Mouse (Mus musculus): ENCODE results near the gene Smc3. TPM values are rescaled to one million over a fixed set of nuclear protein-coding genes. Genes with fewer than 3 reads are reported as not detected.
"Not testable (repeated sequence)": the region's sequence is repeated elsewhere in the genome, so short reads cannot be mapped to it uniquely, and the experiment has no call there.

Smc3 gene
- polyA plus RNA-seq, 1 experiment from 2014 or later = 78.8 TPM

GRCm38 (mm10) chr19:53573151-53573550, 27.0 kb upstream of the Smc3 start:
- WGBS = 80% methylated on average over 3 of the region's 3 CpGs

GRCm38 (mm10) chr19:53574131-53574530, 26.1 kb upstream of the Smc3 start:
- WGBS = 70% methylated on average over 8 of the region's 8 CpGs
- no peak for ATAC-seq (ENCODE audit: insufficient number of reproducible peaks, insufficient read depth, low FRiP score, low read depth)
- peaks cover 10% of the 10 kb centered on the region; the same call in 1 of the 2 replicates for H3K4me1 ChIP-seq (ENCODE audit: control insufficient read depth, insufficient read depth, low read length)

More at GRCm38 (mm10) chr19:53573151-53573550, 27.0 kb upstream of the Smc3 start:
- ATAC-seq (ENCODE audit: insufficient number of reproducible peaks, insufficient read depth, low FRiP score, low read depth) = no peak
- H3K9ac ChIP-seq (replicated peaks; ENCODE audit: low read depth, low read length) = no peak overlapping the region
- H3K36me3 ChIP-seq (ENCODE audit: control insufficient read depth, insufficient read depth, low read length) = no peaks in the 10 kb centered on the region
- no peak overlapping the region for H3K4me2 ChIP-seq (replicated peaks; ENCODE audit: low read depth, low read length)
- no peaks in the 10 kb centered on the region for H3K9me3 ChIP-seq (ENCODE audit: control insufficient read depth, low read depth, low read length)
- no peak overlapping the region for H3K27ac ChIP-seq (ENCODE audit: low read length)
- no peaks in the 10 kb centered on the region for H3K27me3 ChIP-seq (ENCODE audit: control insufficient read depth, insufficient read depth, low read length)
- no peak overlapping the region for H3K4me3 ChIP-seq (ENCODE audit: low read depth, low read length)
- peaks cover 8% of the 10 kb centered on the region; the same call in 1 of the 2 replicates for H3K4me1 ChIP-seq (ENCODE audit: control insufficient read depth, insufficient read depth, low read length)

GRCm38 (mm10) chr19:53574546-53574945, 25.7 kb upstream of the Smc3 start:
- no peak overlapping the region for H3K4me3 ChIP-seq (ENCODE audit: low read depth, low read length)
- ATAC-seq (ENCODE audit: insufficient number of reproducible peaks, insufficient read depth, low FRiP score, low read depth) = no peak
- WGBS = 87% methylated on average over 7 of the region's 7 CpGs

More at GRCm38 (mm10) chr19:53574131-53574530, 26.1 kb upstream of the Smc3 start:
- no peak overlapping the region for H3K9ac ChIP-seq (replicated peaks; ENCODE audit: low read depth, low read length)
- H3K4me2 ChIP-seq (replicated peaks; ENCODE audit: low read depth, low read length) = no peak overlapping the region
- H3K4me3 ChIP-seq (ENCODE audit: low read depth, low read length) = no peak overlapping the region
- H3K27ac ChIP-seq (ENCODE audit: low read length) = no peak overlapping the region
- no peaks in the 10 kb centered on the region for H3K9me3 ChIP-seq (ENCODE audit: control insufficient read depth, low read depth, low read length)
- H3K36me3 ChIP-seq (ENCODE audit: control insufficient read depth, insufficient read depth, low read length) = no peaks in the 10 kb centered on the region
- no peaks in the 10 kb centered on the region for H3K27me3 ChIP-seq (ENCODE audit: control insufficient read depth, insufficient read depth, low read length)

GRCm38 (mm10) chr19:53575296-53576010, 24.7 kb upstream of the Smc3 start:
- no peaks in the 10 kb centered on the region for H3K27me3 ChIP-seq (ENCODE audit: control insufficient read depth, insufficient read depth, low read length)
- no peak overlapping the region for H3K4me2 ChIP-seq (replicated peaks; ENCODE audit: low read depth, low read length)
- no peaks in the 10 kb centered on the region for H3K9me3 ChIP-seq (ENCODE audit: control insufficient read depth, low read depth, low read length)
- no peak overlapping the region for H3K4me3 ChIP-seq (ENCODE audit: low read depth, low read length)
- no peak for ATAC-seq (ENCODE audit: insufficient number of reproducible peaks, insufficient read depth, low FRiP score, low read depth)
- WGBS = 77% methylated on average over 4 of the region's 4 CpGs
- no peak overlapping the region for H3K27ac ChIP-seq (ENCODE audit: low read length)
- peaks cover 10% of the 10 kb centered on the region; the same call in 1 of the 2 replicates for H3K4me1 ChIP-seq (ENCODE audit: control insufficient read depth, insufficient read depth, low read length)
- H3K36me3 ChIP-seq (ENCODE audit: control insufficient read depth, insufficient read depth, low read length) = no peaks in the 10 kb centered on the region
- no peak overlapping the region for H3K9ac ChIP-seq (replicated peaks; ENCODE audit: low read depth, low read length)

More at GRCm38 (mm10) chr19:53574546-53574945, 25.7 kb upstream of the Smc3 start:
- Histone ChIP-seq H3K36me3 (ENCODE audit: control insufficient read depth, insufficient read depth, low read length) (no peaks in the 10 kb centered on the region), H3K9ac (replicated peaks; ENCODE audit: low read depth, low read length) (no peak overlapping the region), H3K27ac (ENCODE audit: low read length) (no peak overlapping the region), H3K27me3 (ENCODE audit: control insufficient read depth, insufficient read depth, low read length) (no peaks in the 10 kb centered on the region), H3K9me3 (ENCODE audit: control insufficient read depth, low read depth, low read length) (no peaks in the 10 kb centered on the region), H3K4me1 (ENCODE audit: control insufficient read depth, insufficient read depth, low read length) (peaks cover 10% of the 10 kb centered on the region; the same call in 1 of the 2 replicates), H3K4me2 (replicated peaks; ENCODE audit: low read depth, low read length) (no peak overlapping the region)

- H3K9me3 ChIP-seq (ENCODE audit: control insufficient read depth, low read depth, low read length) = no peaks in the 10 kb centered on the region
- H3K4me2 ChIP-seq (replicated peaks; ENCODE audit: low read depth, low read length) = no peak overlapping the region
- no peak for ATAC-seq (ENCODE audit: insufficient number of reproducible peaks, insufficient read depth, low FRiP score, low read depth)
- H3K27me3 ChIP-seq (ENCODE audit: control insufficient read depth, insufficient read depth, low read length) = no peaks in the 10 kb centered on the region
- 65% methylated on average over 7 of the region's 7 CpGs for WGBS
- H3K4me3 ChIP-seq (ENCODE audit: low read depth, low read length) = no peak overlapping the region
- no peak overlapping the region for H3K9ac ChIP-seq (replicated peaks; ENCODE audit: low read depth, low read length)
- H3K27ac ChIP-seq (ENCODE audit: low read length) = no peak overlapping the region
- H3K4me1 ChIP-seq (ENCODE audit: control insufficient read depth, insufficient read depth, low read length) = peaks cover 10% of the 10 kb centered on the region; the same call in 1 of the 2 replicates
- H3K36me3 ChIP-seq (ENCODE audit: control insufficient read depth, insufficient read depth, low read length) = no peaks in the 10 kb centered on the region
These were observed 24.1 kb upstream of the Smc3 start for GRCm38 (mm10) chr19:53576061-53576460.

GRCm38 (mm10) chr19:53577025-53577800, 23.0 kb upstream of the Smc3 start:
- 47% methylated on average over 11 of the region's 11 CpGs for WGBS
- H3K4me3 ChIP-seq (ENCODE audit: low read depth, low read length) = no peak overlapping the region
- no peak for ATAC-seq (ENCODE audit: insufficient number of reproducible peaks, insufficient read depth, low FRiP score, low read depth)
- peaks cover 10% of the 10 kb centered on the region; the same call in 1 of the 2 replicates for H3K4me1 ChIP-seq (ENCODE audit: control insufficient read depth, insufficient read depth, low read length)
- H3K27ac ChIP-seq (ENCODE audit: low read length) = no peak overlapping the region
- no peaks in the 10 kb centered on the region for H3K36me3 ChIP-seq (ENCODE audit: control insufficient read depth, insufficient read depth, low read length)
- no peak overlapping the region for H3K9ac ChIP-seq (replicated peaks; ENCODE audit: low read depth, low read length)
- no peak overlapping the region for H3K4me2 ChIP-seq (replicated peaks; ENCODE audit: low read depth, low read length)
- H3K9me3 ChIP-seq (ENCODE audit: control insufficient read depth, low read depth, low read length) = no peaks in the 10 kb centered on the region
- H3K27me3 ChIP-seq (ENCODE audit: control insufficient read depth, insufficient read depth, low read length) = no peaks in the 10 kb centered on the region

- ATAC-seq (ENCODE audit: insufficient number of reproducible peaks, insufficient read depth, low FRiP score, low read depth) = peak; percentile 42; the same call in 1 of the 2 replicates
- Histone ChIP-seq H3K4me3 (ENCODE audit: low read depth, low read length) (no peak overlapping the region), H3K27me3 (ENCODE audit: control insufficient read depth, insufficient read depth, low read length) (no peaks in the 10 kb centered on the region), H3K9me3 (ENCODE audit: control insufficient read depth, low read depth, low read length) (no peaks in the 10 kb centered on the region), H3K4me1 (ENCODE audit: control insufficient read depth, insufficient read depth, low read length) (peaks cover 6% of the 10 kb centered on the region; the same call in 1 of the 2 replicates), H3K9ac (replicated peaks; ENCODE audit: low read depth, low read length) (no peak overlapping the region), H3K36me3 (ENCODE audit: control insufficient read depth, insufficient read depth, low read length) (no peaks in the 10 kb centered on the region), H3K27ac (ENCODE audit: low read length) (no peak overlapping the region), H3K4me2 (replicated peaks; ENCODE audit: low read depth, low read length) (no peak overlapping the region)
- 10% methylated on average over 8 of the region's 8 CpGs for WGBS
These were observed 21.5 kb upstream of the Smc3 start for GRCm38 (mm10) chr19:53578597-53579252.

- peaks cover 15% of the 10 kb centered on the region; the same call in 1 of the 2 replicates for H3K9me3 ChIP-seq (ENCODE audit: control insufficient read depth, low read depth, low read length)
- not testable (repeated sequence) for H3K36me3 ChIP-seq (ENCODE audit: control insufficient read depth, insufficient read depth, low read length); H3K4me2 ChIP-seq (replicated peaks; ENCODE audit: low read depth, low read length); H3K27me3 ChIP-seq (ENCODE audit: control insufficient read depth, insufficient read depth, low read length); H3K4me1 ChIP-seq (ENCODE audit: control insufficient read depth, insufficient read depth, low read length); H3K27ac ChIP-seq (ENCODE audit: low read length); H3K4me3 ChIP-seq (ENCODE audit: low read depth, low read length); H3K9ac ChIP-seq (replicated peaks; ENCODE audit: low read depth, low read length); ATAC-seq (ENCODE audit: insufficient number of reproducible peaks, insufficient read depth, low FRiP score, low read depth)
- 81% methylated on average over 8 of the region's 8 CpGs for WGBS
These were observed 19.9 kb upstream of the Smc3 start for GRCm38 (mm10) chr19:53580271-53580670.

All from stomach, embryonic 14.5 days (tissue).